Mouse (Mus musculus) brain, embryonic 14.5 days (tissue): ENCODE results near the gene Ncstn.

ENCODE experiments used
- CTCF ChIP-seq: fragments of 200-500 bp; IDR thresholded peaks from 2 replicates; pipeline ENCODE4 v1.5.1; 2012; ENCODE audit warnings: inconsistent platforms, mild to moderate bottlenecking, moderate library complexity, borderline replicate concordance; ENCODE audit not compliant: insufficient read depth, insufficient read length; ENCODE audit errors: extremely low read depth
- POLR2A ChIP-seq: fragments of 200-500 bp; IDR thresholded peaks from 2 replicates; pipeline ENCODE4 v1.6.1; 2012; ENCODE audit warnings: mild to moderate bottlenecking, inconsistent platforms, borderline replicate concordance; ENCODE audit not compliant: poor library complexity, insufficient read depth, insufficient read length, severe bottlenecking; ENCODE audit errors: extremely low read depth

GRCm38 (mm10) chr1:172024140-172024895, 58.3 kb downstream of the Ncstn start:
- TF ChIP-seq CTCF (no peak), POLR2A (no peak)
